Mouse (Mus musculus) bone marrow macrophage, adult 2 months (primary cell): ENCODE measurements around the gene Def6.

Experiments
- CTCF ChIP-seq: IDR thresholded peaks from 2 replicates; pipeline ENCODE4 v1.5.1; 2012; ENCODE audit warnings: low read depth, mild to moderate bottlenecking, low read length, moderate library complexity
- POLR2A ChIP-seq: IDR thresholded peaks from 2 replicates; pipeline ENCODE4 v1.6.1; 2012; ENCODE audit warnings: mild to moderate bottlenecking, low read depth, low read length, borderline replicate concordance

GRCm38 (mm10) chr17:28272281-28272680 lies 64.7 kb downstream of the Def6 start:
- TF ChIP-seq CTCF = no peak
- no peak for TF ChIP-seq POLR2A
